Mouse (Mus musculus) neural tube, embryonic 10.5 days (tissue): ENCODE measurements at regions not wholly inside any gene's neighbourhood (a gene's known extent, or its start where the extent isn't known, plus 50 kb on each side); places are given as distances from the start of the nearest gene placed in this dataset.

ENCODE experiments used
- DNase-seq: peaks from one replicate; pipeline ENCODE4 v3.0.0-alpha.2; 2017; ENCODE audit warnings: low spot score; ENCODE audit errors: extremely low spot score

DNA sequence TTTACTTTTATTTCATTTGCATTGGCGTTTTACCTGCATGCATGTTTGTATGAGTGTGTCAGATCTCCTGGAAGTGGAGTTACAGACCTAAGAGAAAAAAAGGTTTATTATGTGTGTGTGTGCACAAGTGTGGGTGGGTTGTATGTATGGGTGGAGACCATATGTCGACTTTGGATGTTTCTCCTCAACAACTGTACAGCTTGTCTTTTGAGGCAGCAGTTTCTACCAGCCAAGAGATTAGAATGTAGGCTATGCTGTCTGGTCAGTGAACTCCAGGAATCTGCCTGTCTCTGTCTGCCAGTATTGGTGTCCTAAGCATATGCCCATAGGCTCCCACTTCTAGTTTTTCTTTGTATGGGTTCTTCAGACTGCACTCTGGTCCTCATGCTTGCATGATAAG is 192.3 kb upstream of the Slc30a5 start:
- no peak for DNase-seq

DNA sequence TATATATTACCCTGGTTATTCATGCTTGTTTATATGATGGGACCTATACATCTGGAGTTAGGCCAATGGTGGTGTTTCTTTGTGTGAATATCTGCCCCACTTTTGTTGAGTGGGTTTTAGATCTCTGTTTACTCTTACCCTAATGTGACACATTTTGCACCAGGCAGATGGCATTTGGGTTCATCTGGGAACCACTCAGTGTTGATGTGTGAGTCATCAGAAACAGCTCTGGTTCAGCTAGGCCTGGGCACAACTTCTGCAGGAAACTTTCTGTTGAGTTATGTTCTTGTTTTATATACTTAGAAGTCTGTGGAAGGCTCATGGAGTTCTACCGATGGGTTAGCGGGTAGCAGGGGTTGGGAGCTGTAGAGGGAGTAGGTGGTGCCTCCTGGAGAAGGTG is 191.7 kb upstream of the Slc30a5 start:
- no peak for DNase-seq

DNA sequence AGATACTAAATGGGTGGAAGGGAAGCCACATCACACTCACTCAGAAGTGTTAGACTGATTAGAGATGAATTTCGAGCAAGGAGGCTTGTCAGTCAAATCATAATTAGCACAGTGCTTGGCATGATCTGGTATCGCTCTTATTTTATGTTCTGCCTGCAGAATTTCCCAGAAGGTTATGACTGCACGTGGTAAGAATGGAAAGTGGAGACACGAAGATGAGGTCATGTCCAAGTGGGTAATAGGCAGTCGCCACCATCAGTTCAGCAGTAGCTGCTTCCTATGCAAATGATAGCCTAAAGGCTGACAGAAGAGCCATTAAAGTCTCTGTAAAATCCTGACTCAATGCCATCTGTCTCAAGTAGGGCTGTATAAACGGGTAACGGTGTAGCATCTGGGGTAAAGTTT is 186.0 kb upstream of the Slc30a5 start:
- no peak for DNase-seq

DNA sequence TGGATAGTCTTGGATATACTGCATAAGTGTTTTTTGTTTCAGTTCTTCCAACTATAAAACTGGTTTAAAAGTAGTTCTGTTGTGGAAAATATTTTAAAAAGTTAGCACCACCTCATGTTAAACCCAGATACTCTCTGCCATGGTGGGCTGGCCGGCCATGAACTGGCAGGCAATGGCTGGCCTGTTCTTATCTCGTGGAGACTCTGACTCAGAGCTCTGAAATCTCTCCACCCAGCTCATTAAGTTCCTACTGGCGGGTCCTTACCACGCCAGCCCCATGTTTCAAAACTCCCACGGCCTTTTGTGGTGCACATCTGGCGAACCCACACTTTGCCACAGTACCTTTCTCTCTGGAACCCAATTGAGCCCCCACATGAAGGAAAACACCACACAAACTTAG is 183.8 kb upstream of the Slc30a5 start:
- no peak for DNase-seq

DNA sequence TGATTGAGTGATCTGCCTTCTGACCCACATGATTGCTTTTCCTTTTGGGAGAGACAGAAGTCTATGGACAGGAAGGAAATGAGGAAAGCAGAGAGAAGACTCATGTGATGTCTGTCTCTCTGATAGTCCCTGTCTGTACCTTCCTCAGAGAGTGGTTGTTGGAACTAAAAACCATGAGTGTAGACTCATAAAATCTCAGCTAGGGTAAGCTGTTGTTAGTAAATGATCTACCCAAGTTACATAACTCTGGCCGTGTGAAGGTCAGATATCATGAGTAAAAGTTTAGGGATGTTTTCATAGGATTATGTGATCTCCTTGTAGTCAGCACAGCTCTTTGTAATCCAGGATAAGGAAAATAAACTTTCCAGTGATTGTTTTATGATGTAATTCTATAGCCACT is 183.0 kb upstream of the Slc30a5 start:
- no peak for DNase-seq

DNA sequence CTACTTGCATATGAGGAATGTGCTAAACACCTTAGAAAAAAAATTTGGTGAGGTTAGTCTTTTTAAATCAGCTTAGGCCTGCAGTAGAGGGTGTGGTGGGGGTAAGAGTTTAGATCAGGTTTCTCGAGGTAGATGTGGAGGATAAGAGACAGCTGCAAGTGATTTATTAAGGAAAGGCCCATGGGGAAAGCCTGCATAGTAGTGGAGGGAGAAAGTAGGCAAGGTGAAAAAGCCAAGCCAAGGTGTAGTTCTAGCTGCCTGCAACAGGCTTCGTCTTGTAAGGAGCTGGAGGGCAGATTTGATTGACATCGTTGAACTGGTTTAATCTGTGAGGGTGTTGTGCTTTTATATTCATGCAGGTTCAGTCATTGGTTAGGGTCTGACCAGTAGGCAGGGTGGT is 182.2 kb upstream of the Slc30a5 start:
- DNase-seq, result no peak

DNA sequence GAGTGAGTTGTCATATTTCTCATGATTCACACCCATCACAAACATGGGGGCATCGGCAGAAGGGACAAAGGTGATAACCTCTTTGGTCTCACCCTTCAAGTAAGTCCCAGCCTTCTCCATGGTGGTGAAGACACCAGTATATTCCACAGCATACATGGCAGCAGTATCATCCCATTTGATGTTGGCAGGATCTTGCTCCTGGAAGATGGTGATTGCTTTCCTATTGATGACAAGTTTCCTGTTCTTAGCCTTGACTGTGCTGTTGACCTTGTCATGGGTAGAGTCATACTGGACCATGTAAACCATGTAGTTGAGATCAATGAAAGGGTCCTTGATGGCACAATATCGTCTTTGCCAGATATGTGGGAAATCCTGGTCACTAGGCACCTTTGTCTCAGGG is 180.4 kb upstream of the Slc30a5 start:
- DNase-seq, result no peak

DNA sequence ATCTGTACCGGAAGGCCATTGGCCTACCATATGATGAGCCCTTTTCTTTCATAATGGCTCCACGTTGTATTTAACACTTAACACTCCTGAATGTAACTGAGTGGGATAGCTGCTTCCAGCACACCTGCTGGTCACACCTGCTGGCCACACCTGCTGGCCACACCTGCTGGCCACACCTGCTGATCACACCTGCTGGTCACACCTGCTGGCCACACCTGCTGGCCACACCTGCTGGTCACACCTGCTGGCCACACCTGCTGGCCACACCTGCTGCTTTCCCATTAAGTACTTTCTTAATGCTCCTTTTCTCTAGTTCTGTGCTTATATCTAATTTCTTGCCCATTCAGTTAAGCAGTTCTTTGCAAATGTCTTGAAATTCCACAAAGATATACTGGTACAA is 157.4 kb upstream of the Slc30a5 start:
- no peak for DNase-seq

DNA sequence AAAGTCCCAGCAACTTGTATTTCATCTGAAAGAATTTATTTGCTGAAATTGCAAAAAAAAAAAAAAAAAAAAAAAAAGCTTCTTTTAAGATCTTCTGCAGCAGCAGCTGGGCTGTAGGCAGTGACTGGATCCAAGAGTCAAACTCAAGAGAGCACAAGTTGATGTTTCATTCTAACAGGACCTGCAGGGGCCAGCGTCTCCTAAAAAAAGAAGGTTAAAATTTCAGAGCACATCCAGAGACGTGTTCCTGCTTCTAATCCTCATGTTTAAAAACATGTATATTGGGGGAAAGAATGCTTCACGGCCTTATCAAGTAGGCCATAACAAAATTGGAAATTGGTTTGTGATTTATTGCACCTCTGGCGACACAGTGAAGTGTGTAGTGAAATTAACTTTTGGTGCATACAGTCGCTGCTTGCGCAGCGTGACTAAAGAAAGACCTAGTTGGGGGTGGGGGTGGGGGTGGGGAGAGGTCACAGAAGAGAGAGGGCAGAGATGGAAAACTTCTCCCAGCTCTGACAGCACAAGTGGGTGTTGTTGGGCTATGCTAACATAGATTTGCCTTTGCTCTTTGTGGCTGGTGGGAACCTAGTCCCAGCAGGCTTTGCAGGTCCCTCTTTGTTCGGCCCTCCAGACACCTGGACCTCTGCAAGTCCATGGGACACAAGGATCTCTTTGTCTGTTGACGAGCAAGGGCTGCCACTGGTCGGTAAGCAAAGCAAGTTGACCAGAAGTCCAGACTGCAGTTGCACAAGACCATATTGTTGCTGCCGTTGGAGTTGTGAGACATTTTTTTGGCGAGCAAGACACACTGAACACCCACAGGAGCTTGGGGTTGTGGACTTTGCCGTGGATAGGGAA is 155.7 kb upstream of the Slc30a5 start:
- DNase-seq, result no peak

DNA sequence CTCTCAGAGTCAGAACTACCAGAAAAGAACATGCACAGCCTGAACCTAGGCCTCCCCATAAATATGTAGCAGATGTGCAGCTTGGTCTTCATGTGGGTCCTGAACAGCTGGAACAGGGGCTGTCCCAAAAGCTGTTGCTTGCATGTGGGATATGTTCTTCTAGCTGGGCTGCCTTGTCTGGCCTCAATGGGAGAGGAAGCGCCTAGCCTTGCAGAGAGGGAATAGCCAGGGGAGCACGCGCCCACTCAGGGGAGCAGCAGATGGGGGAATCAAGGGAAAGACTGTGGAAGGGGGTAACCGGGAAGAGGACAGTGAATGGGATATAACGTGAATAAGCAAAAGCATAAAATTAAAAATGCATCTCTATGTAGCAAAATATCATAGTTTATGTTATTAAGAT is 154.9 kb upstream of the Slc30a5 start:
- DNase-seq, result no peak

DNA sequence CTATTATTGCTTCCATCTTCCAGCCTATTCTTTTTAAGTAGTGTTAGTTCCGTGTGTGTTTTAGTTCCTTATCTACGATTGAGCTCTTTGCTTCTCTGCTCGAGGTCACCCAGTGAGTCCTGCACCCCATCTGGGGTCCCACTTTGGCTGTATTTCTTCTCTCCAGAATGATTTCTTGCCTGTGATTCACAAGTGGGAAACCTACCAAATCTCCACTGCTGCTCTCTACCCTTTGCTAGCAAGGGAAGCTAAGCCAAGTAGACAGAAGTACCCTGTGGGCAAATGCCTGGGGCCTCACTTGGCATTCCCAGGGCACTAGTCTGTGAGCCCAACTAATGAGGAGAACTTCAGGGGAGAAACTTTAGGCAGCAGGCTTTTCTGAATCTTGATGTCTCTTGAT is 142.5 kb upstream of the Slc30a5 start:
- DNase-seq, result no peak

DNA sequence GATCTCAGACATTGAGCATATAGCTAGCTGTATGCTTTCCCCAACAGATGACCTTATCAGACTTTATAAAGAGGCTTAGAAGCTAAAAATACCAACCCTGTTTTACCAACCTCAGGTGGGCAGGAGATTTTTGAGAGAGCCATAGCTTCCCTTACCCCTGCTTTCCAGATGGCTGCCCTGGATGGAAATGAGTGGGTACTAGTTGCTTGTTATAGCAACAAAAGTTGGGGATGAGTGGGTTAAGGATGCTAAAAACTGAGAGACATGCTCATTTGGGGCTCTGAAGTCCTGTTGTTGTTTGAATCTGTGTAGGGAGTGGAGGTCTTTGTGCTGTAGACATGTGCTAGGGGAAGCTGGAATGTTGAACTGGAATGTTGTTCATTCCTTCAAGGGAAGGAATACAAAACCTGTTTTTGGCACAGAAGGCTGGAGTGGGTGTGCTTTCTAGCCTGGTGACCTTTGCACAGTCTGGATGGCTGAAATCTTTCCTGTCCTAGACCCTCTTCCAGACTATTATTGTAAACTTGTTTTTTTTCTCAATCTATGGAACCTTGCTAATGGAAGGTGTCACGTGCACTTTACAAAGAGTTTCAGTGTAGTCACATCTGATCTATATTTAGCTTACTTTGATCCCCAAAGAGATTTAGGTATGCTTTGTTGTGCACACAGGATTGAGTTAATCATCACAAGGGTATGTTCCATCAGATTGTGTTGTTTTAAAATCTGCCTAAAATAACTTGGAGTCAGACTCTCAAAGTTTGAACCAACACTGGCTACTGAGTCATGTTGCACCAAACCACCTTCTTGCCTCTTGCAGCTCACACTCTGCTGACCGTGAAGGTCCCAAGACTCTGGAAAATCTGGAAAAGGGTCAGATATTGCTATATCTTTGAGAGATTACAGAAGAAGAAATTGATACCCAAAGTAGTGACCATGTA is 138.1 kb upstream of the Slc30a5 start:
- no peak for DNase-seq

DNA sequence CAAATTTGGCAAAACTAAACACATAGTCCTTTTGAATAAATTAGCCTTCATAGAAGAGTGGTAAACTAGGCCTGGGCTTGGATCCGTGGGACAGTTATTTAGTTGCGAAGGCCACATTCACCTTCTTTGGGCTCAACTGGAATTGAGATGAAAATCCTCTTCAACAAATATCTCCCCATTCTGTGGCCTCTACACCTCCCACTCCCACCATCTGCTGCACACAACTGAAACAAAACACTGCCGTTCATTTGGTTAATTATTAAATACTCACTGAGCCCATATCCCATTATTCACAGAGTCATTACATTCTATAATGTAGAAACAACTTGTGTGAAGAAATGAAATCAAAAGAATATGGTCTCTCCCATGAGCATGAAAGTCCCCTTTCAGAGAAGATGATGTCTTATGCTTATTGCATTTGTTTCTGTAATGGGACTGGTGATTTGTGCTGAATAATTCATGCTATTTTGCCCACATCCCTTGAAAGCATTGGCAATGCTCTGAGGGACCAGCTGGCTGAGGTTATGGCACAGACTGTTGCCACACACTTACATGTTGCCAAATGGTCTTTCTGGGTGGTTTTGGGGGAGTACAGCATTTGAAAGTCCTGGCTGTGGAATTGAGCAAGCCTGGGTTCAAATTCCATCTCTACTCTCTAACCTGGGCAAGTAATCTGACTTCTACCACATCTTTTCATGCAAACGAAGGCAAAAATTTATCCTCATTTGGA is 129.7 kb upstream of the Slc30a5 start:
- DNase-seq, result no peak

DNA sequence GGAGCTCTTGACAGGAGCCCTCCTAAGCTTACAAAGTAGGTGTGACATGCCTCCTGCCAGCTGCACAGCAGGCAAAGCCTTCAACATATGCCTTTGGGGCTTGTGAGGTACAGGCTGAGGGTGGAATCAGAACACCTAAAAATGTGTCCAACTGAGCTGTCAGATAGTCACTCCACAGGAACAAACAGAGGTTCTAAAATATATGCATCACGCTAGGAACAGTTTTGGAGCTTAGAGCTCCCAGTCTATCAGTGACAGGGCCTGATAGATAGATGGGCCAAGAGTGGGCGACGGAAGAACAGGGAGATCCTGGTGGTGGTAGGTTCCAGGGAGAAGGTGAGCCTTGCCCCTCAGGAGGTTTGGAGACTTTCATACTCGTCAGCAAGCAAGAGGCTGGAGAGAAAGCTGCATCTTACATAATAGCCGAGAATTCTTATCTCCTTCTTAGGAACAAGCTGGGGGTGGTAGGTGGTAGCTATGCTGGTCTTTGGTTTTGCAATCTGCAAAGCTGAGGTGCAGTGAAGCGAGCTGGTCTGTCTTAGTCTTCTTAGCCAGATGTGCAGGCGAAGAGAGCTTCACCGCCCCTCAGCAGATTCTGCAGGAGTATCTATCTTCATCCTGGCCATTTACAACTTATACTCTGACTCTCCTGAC is 121.5 kb upstream of the Slc30a5 start:
- DNase-seq, result no peak

DNA sequence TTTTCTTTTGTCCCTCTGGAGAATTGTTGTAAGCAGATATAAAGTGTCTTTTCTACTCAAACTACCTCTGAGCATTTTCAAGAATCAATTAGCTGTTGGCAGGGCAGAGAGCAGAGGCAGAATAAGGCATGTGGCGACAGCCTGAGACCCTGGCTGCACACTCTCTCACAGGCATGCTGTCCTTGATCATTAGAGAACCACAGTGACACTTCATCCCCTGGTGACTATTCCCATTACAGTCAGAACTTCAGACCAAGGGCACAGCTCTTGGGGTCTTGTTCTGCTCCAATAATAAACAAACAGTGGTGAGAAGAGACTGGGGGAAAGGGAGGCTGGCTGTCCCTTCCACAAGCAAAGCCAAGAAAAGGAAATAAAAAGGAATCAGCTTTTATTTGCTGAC is 120.9 kb upstream of the Slc30a5 start:
- DNase-seq, result no peak

DNA sequence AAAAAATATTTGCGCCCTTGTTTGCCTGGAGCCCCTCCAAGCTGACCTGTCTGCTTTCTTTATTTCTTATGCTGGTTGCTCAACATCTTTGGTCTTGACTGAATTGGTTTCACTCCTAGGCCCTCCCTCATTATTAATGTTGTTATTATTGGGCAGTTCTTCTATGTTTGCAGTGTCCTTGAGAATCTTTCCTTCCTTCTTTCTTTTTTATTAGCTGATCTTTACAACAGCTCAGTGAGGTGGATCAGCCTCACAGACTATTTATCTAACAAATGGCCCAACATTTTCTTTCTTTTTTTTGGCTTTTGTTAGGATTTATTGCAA is 117.9 kb upstream of the Slc30a5 start:
- DNase-seq, result no peak

DNA sequence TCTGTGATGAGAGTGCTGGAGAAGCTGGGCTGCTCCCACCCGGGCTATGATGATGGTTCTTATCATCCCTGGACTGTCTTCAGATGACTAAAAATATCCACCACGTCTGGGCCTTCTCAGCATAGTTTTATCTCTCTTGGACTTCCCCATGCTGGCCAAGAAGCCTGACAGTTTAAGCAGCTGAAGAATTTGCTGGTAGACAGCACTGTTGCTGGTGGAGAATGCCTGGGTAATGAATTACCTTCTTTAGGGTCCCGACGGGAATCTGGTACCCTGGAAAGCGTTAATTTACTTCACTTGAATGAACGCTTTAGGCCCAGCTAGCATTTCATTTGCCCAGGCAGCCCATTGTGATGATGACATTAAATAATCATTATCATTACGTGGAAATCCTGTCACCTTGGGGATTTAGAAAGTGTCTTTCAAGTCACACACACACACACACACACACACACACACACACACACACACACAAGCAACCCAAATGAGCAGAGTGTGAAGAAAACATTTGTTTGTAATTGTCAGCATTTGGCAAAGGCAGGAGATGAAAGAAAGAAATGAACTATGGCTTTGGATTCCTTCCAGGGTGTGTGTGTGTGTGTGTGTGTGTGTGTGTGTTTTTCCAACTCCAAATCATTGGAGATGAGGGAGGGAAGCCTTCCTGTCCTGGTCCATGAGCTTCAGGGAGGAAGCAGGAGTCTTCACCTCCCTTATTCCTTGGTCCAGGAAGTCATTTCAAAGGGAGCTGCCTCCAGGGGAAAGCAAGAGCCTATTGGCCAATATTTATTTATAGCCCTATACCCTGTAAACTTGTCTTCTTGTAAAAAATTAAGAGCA is 117.3 kb upstream of the Slc30a5 start:
- no peak for DNase-seq

DNA sequence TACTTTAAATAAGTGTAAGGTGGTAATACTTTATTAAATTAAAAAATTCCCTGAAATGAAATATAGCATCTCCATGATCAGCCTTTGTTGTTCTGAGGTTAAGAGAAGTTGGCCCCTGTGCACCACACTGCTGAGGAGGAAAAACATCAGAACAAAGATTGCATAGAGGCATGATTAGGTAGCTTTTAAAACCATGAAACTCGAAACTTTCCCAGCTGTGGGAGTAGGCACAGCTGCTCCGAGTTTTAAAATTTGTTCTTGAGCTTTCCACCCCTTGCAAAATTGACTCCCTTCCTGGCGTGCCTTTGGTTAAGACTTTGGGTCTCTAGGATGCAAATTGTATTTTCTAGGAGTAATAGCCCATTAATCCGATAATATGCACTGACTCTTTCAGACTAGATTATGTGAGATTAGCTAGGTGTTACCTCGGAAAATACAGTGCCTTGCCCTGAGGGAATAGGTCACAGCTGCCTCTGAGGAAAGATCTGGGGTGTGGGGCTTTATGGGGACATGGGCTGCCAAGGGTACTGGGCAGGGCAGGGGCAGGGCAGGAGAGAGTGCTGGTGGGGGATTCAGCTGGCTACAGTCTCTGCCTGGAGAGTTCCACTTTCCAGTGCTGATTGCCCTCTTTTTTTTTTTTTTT is 110.1 kb upstream of the Slc30a5 start:
- DNase-seq, result no peak

DNA sequence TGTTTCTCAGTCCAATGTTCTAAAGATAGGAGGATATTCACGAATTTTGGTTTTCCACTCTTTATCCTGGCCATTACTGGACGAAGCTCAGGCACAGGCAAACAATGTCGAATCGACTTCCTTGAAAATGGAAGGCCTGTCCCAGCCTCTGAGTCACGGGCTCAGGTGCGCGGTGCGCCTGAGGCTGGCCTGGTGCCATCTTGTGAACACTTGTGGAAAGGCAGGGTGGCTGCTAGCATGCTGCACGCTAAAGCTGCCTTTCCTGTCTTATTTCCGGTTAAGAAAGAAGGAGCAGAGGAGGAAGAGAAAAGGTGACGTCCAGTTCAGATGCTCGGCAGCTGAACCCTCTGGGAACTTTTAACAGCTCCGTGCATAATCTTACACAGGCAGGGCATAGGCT is 107.6 kb upstream of the Slc30a5 start:
- DNase-seq, result no peak

DNA sequence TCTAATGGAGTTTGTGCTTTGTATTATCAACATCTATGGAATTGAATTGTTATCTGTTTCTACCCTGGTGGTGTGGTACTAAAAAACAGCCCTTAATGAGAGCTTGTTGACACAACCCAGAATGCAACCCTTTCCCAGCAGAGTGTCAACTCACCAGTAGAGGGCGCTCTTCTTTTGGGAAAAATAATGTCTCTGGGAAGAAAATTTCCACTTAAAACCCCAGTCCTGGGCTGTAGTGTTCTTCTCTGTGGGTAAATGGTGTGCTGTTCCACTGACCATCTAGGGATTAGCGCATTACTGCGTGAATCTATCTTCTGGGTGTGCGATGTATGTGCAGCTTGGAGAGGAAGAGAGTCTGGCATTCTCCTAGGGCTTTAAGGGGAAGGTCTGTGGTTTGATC is 106.5 kb upstream of the Slc30a5 start:
- peak; percentile 47 for DNase-seq
